Mouse (Mus musculus) neural tube, embryonic 11.5 days (tissue): ENCODE measurements around the gene Neurog1. TPM values are rescaled to one million over a fixed set of nuclear protein-coding genes. Genes with fewer than 3 reads are reported as not detected.

ENCODE experiments used
- ATAC-seq: fragments of 200-750 bp; cut with Nextera tagmentation; 2 replicates; pipeline ENCODE4 v1.8.0; 2017; ENCODE audit warnings: moderate number of reproducible peaks, mild to moderate bottlenecking, moderate TSS enrichment, moderate library complexity; ENCODE audit not compliant: insufficient read depth, low FRiP score, low TSS enrichment
- DNase-seq: peaks from one replicate; pipeline ENCODE4 v3.0.0-alpha.2; 2015; ENCODE audit warnings: low spot score
- H3K27ac ChIP-seq: fragments of 300-500 bp; sonication (generic); 2 replicates; pipeline ENCODE4 v1.5.1; 2014; ENCODE audit warnings: low read depth, mild to moderate bottlenecking, low read length
- H3K27me3 ChIP-seq: fragments of 300-500 bp; sonication (generic); 2 replicates; pipeline ENCODE4 v1.6.1; 2014; ENCODE audit warnings: mild to moderate bottlenecking, low read length, mixed read lengths; ENCODE audit not compliant: control insufficient read depth, insufficient read depth
- H3K36me3 ChIP-seq: fragments of 300-500 bp; sonication (generic); 2 replicates; pipeline ENCODE4 v1.6.1; 2014; ENCODE audit warnings: mild to moderate bottlenecking, low read length, moderate library complexity, mixed read lengths; ENCODE audit not compliant: control insufficient read depth, insufficient read depth
- H3K4me1 ChIP-seq: fragments of 300-500 bp; sonication (generic); 2 replicates; pipeline ENCODE4 v1.6.1; 2014; ENCODE audit warnings: low read length, mixed read lengths; ENCODE audit not compliant: control insufficient read depth, insufficient read depth
- H3K4me2 ChIP-seq: fragments of 300-500 bp; sonication (generic); 2 replicates; pipeline ENCODE4 v1.6.1; 2014; ENCODE audit warnings: low read depth, mild to moderate bottlenecking, moderate library complexity
- H3K4me3 ChIP-seq: fragments of 300-500 bp; sonication (generic); 2 replicates; pipeline ENCODE4 v1.5.1; 2014; ENCODE audit warnings: low read depth, low read length
- H3K9ac ChIP-seq: fragments of 300-500 bp; sonication (generic); 2 replicates; pipeline ENCODE4 v1.6.1; 2014; ENCODE audit warnings: mild to moderate bottlenecking, low read length
- H3K9me3 ChIP-seq: fragments of 300-500 bp; sonication (generic); 2 replicates; pipeline ENCODE4 v1.6.1; 2016; ENCODE audit warnings: low read length; ENCODE audit not compliant: control insufficient read depth
- WGBS: fragments of 180-500 bp; shearing (Covaris S2); extraction: QIAGEN DNeasy Blood & Tissue Kit; methylation state at CpG from one replicate; pipeline ENCODE4 v1.1.7; 2014; 5-methylcytosine and 5-hydroxymethylcytosine counted together
- polyA plus RNA-seq: library from polyadenylated mRNA; unstranded; fragments of >200 nt; fragmentation: Nextera tagmentation; extraction: Ambion mirVana; gene quantifications from 2 replicates; pipeline ENCODE4 v1.2.1, GENCODE M21; 2014

The Neurog1 gene
- polyA plus RNA-seq, 1 experiment from 2014 or later, result 44.0 TPM

DNA sequence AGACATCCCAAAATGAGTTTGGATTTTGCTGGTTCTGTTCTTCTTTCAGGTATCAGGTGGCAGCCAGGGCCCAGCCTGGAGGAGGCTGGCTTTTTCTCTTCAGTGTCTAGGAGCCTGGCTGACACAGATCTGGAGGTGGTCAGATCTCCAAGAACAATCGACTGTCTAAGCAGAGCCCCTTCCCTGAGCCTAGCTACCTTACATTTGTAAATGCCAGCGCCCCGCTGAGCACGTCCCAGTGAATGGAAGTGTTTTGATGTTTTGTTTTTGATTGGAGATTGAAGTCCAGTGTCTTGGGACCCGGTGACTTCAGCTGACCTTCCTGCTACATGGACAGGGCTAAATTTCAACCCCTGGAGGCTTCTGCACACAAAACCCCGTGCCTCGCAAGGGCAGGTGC lies 15.8 kb downstream of the Neurog1 start:
- ATAC-seq (no peak), DNase-seq (no peak)
- no peaks in the 10 kb centered on the region for H3K36me3 ChIP-seq
- H3K27me3 ChIP-seq, result peaks cover 11% of the 10 kb centered on the region; the same call in 1 of the 2 replicates
- no peak overlapping the region for H3K4me3 ChIP-seq
- H3K9ac ChIP-seq, result no peak overlapping the region
- WGBS, result 14% methylated on average over 7 of the region's 7 CpGs
- H3K4me1 ChIP-seq, result no peaks in the 10 kb centered on the region
- no peak overlapping the region for H3K27ac ChIP-seq
- no peaks in the 10 kb centered on the region for H3K9me3 ChIP-seq
- no peak overlapping the region for H3K4me2 ChIP-seq

DNA sequence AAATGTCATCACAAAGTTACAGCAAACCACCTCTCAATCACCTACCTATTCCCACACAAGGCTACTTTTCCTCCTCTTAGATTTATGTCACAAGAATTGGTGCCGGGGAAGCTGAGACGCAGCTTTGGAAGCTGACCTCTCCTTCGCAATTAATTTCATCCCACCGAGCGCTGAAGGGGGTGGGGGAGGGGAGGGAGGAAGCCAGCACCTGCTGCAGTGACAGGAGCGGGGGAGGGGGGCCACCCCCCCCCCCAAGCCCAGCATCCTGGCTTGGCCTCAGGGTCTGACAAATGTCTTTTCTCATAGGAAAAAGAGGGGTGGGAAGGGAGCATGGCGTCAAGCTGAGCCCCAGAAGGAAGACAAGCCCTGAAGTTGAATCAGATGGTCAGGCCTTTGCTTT lies 23.2 kb downstream of the Neurog1 start:
- H3K27me3 ChIP-seq, result peaks cover 24% of the 10 kb centered on the region
- no peaks in the 10 kb centered on the region for H3K36me3 ChIP-seq
- no peak overlapping the region for H3K9ac ChIP-seq
- DNase-seq (peak; percentile 62), ATAC-seq (no peak)
- H3K4me2 ChIP-seq, result no peak overlapping the region
- WGBS, result 5% methylated on average over 7 of the region's 7 CpGs
- no peak overlapping the region for H3K27ac ChIP-seq
- H3K4me1 ChIP-seq, result peaks cover 15% of the 10 kb centered on the region
- no peaks in the 10 kb centered on the region for H3K9me3 ChIP-seq
- no peak overlapping the region for H3K4me3 ChIP-seq

DNA sequence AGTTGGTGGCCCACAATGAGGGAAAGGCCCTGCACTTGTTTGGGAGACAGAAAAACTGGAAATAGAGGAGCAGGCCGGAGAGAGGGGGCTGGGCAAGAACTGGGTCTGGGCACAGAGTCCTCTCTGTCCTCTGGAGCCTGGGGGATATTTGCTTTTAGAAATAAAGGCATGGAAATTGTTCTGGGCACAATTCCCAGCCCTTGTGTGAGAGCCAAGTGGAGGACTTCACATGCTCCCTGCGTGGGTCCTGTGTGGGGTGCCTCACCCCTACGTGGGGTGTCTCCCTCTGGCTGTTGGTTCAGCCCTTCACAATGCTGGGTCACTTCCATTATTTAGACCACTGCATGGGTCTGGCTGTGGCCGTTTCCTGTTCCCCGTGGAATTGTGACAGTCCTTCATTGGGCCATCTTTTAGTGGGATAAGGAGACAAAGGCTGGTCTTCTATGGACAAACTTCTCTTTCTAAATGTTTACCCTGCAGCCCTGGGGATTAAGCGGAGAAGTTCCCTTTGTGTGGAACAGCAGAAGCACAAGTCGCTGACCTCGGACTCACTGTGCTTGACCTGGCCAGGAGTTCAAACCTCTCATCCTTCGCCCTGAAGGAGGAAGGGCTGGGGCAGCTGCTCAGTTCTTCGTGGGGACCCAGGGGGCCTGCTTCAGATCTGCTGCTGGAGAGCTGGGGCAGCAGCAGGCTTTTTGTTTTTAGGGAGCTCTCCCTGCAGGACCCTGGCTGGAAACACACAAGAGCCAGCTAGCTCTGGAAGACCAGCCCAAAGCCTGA lies 25.6 kb downstream of the Neurog1 start:
- H3K4me1 ChIP-seq, result peaks cover 30% of the 10 kb centered on the region
- peaks cover 46% of the 10 kb centered on the region for H3K27me3 ChIP-seq
- no peak overlapping the region for H3K4me2 ChIP-seq

DNA sequence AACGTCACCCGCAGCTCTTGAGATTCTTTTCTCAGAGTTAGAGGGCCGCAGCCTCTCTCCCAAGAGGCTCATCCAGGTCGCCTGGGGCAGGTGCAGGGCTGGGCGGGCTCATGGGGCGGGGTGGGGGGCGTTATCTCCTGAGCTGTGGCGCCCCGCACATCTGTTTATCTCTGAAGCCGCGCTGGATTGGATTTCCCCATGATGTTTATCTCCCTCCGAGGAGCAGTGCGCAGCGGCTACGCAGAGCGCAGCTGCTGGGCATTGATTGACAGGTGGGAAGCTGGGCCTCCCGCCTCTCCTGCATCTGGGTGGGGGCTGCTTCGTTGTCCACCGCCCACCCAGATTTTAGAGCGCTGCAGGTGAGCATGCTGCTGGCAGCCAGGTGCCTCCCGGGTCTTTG lies 28.3 kb downstream of the Neurog1 start:
- no peak for DNase-seq

More for the DNA sequence above, 25.6 kb downstream of the Neurog1 start:
- 25% methylated on average over 10 of the region's 10 CpGs for WGBS
- ATAC-seq (no peak), DNase-seq (no peak)
- Histone ChIP-seq H3K9me3 (no peaks in the 10 kb centered on the region), H3K4me3 (no peak overlapping the region), H3K36me3 (no peaks in the 10 kb centered on the region), H3K9ac (no peak overlapping the region), H3K27ac (no peak overlapping the region)

DNA sequence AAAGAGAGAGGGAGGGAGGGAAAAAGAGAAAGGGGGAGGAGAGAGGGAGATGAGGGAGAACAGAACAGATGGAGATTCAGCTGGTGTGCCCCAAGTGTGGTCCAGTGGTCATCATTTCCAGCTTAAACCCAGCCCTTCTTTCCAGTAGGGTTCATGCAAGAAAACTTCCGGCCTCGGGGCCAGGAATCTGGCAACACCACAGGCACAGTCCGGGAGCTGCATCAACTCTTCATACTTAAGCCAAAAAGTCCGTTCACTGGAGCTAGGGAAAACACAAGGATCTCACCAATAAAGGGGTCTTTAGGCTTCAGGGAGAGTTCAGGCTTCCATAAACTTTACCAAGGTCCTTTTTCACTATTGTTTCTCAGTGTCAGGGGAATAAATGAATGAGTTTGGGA lies 29.1 kb downstream of the Neurog1 start:
- no peak for DNase-seq
- Histone ChIP-seq H3K4me1 (peaks cover 21% of the 10 kb centered on the region), H3K9ac (no peak overlapping the region), H3K27me3 (peaks cover 52% of the 10 kb centered on the region), H3K4me2 (no peak overlapping the region), H3K27ac (no peak overlapping the region), H3K4me3 (no peak overlapping the region), H3K36me3 (no peaks in the 10 kb centered on the region), H3K9me3 (no peaks in the 10 kb centered on the region)
- no peak for ATAC-seq
- 3% methylated on average over 4 of the region's 4 CpGs for WGBS

More for the DNA sequence above, 28.3 kb downstream of the Neurog1 start:
- Histone ChIP-seq H3K4me3 (no peak overlapping the region), H3K4me2 (no peak overlapping the region), H3K9ac (no peak overlapping the region), H3K4me1 (peaks cover 26% of the 10 kb centered on the region), H3K36me3 (no peaks in the 10 kb centered on the region), H3K9me3 (no peaks in the 10 kb centered on the region), H3K27ac (no peak overlapping the region), H3K27me3 (peaks cover 52% of the 10 kb centered on the region)
- 3% methylated on average over 21 of the region's 21 CpGs for WGBS
- no peak for ATAC-seq

DNA sequence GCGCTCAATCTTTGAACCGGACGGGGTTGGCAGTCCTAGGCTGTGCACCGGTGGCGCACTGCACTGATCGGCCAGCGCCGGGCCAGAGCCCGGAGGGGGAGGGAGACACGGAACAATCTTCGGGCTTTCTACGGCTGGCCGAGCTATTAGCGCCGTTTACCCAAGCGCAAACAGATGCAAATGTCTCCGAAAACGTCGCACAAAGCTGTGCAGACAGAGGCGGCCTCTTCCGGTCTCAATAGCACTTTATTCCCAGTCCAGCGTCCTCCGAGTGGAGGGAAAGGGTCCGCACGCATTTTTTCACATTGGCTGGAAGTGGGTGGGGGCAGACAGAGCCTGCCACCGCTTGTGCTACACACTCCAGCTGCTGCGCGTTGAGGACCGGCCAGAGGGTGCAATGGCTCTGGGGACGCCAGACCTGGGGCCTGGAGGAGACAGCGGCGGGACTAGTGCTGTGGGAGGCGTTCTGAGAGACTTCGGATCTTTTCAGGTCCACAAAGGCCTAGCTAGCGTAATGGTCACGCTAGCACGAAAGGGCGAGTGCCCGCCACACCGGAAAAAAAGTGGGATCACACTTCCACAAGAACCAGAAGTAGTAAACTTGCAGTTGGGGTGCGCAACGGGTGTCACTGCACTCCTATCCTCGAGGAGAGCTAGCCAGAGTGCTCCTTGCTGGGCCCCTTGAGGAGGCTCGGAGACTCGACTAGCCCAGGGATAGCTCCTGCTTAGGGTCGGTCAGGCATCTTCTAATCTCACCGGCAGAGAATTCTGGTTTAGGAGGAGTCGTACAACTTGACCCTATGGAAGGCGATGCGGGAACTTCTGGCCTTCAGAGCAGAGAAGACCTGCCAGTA lies 29.7 kb downstream of the Neurog1 start:
- Histone ChIP-seq H3K4me2 (peak overlapping the region; percentile 53), H3K4me3 (peak overlapping the region; percentile 28), H3K27ac (peak overlapping the region; percentile 76), H3K9me3 (no peaks in the 10 kb centered on the region), H3K9ac (peak overlapping the region; percentile 45), H3K36me3 (no peaks in the 10 kb centered on the region), H3K4me1 (peaks cover 21% of the 10 kb centered on the region), H3K27me3 (peaks cover 52% of the 10 kb centered on the region)
- under 1% methylated on average over 50 of the region's 50 CpGs for whole genome bisulfite sequencing
- peak; percentile 68 for DNase-seq
- peak; percentile 58 for ATAC-seq

DNA sequence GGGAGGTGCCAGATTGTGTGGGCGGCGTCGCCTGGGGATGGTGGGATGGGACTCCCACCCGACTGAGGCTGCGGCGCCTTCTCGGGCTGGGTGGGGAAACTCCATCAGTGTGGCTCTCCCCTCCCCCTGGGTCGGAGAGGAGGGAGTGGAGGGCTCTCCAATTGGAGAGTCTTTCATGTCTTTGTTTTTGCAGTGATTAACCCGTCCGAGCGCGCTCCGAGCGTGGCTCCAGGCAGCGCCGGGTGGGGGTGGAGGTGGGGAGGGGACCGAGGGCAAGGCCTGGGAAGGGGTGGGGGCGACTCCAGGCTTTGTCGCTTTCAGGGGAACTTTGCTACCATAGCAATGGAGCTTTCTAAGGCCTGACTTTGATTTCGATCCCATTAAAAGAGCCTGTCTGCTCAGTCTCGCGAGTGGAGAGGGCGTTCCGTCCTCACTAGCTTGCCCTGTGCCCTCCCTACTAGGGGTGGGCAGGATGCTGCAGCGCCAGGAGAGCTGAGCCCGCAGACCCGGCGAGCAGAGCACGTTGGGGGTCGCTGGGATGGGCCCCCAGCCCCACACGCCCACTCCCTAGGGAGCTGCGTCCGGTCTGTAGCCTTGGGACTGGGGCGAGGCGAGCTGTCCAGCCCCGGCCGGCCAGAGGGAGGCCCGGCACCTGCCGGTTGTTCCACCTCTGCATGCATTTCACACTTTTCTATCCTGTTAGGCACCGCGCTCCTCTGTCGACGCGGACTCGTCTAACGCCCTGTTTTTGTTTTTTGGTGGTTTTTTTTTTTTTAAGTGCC lies 30.6 kb downstream of the Neurog1 start:
- peak; percentile 80 for DNase-seq
- peak; percentile 85 for ATAC-seq
- Histone ChIP-seq H3K36me3 (no peaks in the 10 kb centered on the region), H3K9me3 (no peaks in the 10 kb centered on the region), H3K4me3 (peak overlapping the region; percentile 28), H3K4me1 (peaks cover 24% of the 10 kb centered on the region), H3K27me3 (peaks cover 49% of the 10 kb centered on the region), H3K27ac (peak overlapping the region; percentile 76), H3K4me2 (peak overlapping the region; percentile 53), H3K9ac (peak overlapping the region; percentile 45)
- WGBS, result 0% methylated on average over 46 of the region's 46 CpGs

DNA sequence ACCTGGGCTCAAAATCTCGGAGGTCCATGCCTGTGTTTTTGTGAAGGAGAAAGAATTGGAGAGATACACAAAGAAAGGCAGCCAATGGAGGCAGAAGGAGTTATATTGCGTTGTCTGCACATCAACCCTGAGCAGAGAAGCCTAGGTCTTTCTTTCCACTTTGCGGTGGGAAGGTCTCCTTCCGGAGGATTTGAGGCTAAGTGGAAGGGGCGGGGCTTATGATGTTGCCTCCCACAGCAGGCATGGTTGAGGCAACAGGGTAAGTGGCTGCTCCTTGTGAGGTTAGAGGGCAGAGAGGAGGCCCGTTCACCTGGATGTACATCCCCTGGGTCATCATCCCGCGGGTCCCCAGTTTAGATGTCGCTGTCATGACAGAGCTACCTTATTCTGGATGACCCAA lies 32.7 kb downstream of the Neurog1 start:
- no peaks in the 10 kb centered on the region for H3K36me3 ChIP-seq
- H3K4me2 ChIP-seq, result no peak overlapping the region
- no peak for DNase-seq
- no peak overlapping the region for H3K27ac ChIP-seq
- H3K27me3 ChIP-seq, result peaks cover 41% of the 10 kb centered on the region
- peaks cover 31% of the 10 kb centered on the region for H3K4me1 ChIP-seq
- H3K4me3 ChIP-seq, result no peak overlapping the region
- no peak overlapping the region for H3K9ac ChIP-seq
- 60% methylated on average over 9 of the region's 9 CpGs for WGBS
- no peak for ATAC-seq
- H3K9me3 ChIP-seq, result no peaks in the 10 kb centered on the region
